Mouse (Mus musculus) E14TG2a.4 (cell line): ENCODE results near the gene Fsip1.

Source experiments
- H3K27me3 ChIP-seq: 2 replicates; pipeline ENCODE4 v1.6.1; 2014; ENCODE audit warnings: low read length, control low read depth; ENCODE audit not compliant: insufficient read depth
- H3K36me3 ChIP-seq: 2 replicates; pipeline ENCODE4 v1.6.1; 2014; ENCODE audit warnings: low read length, control low read depth; ENCODE audit not compliant: insufficient read depth
- H3K4me1 ChIP-seq: replicated peaks from 2 replicates; pipeline ENCODE4 v1.6.1; 2014; ENCODE audit warnings: low read depth, low read length, control low read depth
- H3K4me3 ChIP-seq: replicated peaks from 2 replicates; pipeline ENCODE4 v1.5.1; 2014; ENCODE audit warnings: mild to moderate bottlenecking, low read length
- H3K9me3 ChIP-seq: 2 replicates; pipeline ENCODE4 v1.6.1; 2014; ENCODE audit warnings: low read length, control low read depth
- CTCF ChIP-seq: conservative IDR thresholded peaks from 2 replicates; pipeline ENCODE4 v1.5.1; 2014; ENCODE audit warnings: low read length
- NANOG ChIP-seq: IDR thresholded peaks from 2 replicates; pipeline ENCODE4 v1.6.1; 2014; ENCODE audit warnings: borderline replicate concordance, low read length, mixed read lengths
- POU5F1 ChIP-seq: IDR thresholded peaks from 2 replicates; pipeline ENCODE4 v1.6.1; 2014; ENCODE audit warnings: low read length, borderline replicate concordance

The Fsip1 gene

DNA sequence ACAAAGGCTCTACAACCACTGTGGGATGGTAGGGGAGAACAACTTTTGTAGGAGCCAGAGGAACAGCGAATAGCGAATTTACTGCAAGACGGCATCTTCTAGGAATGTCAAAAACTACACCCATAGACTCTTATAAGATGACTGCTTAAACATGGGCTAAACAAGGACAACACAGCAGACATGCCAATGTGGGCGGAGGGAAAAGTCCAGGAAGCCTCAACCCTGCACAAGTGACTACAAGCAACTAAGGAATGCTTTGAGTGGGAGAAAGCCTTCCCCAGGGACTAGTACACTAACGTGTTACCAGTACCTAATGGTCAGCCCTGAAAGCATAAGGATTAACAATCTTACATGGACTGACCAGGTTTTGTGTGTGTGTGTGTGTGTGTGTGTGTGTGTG, 165.5 kb downstream of the Fsip1 start:
- TF ChIP-seq CTCF, result no peak
- TF ChIP-seq NANOG, result no peak
- no peak for TF ChIP-seq POU5F1
- Histone ChIP-seq H3K9me3 (no peaks in the 10 kb centered on the region), H3K27me3 (no peaks in the 10 kb centered on the region), H3K36me3 (no peaks in the 10 kb centered on the region), H3K4me3 (no peak overlapping the region), H3K4me1 (no peaks in the 10 kb centered on the region)

DNA sequence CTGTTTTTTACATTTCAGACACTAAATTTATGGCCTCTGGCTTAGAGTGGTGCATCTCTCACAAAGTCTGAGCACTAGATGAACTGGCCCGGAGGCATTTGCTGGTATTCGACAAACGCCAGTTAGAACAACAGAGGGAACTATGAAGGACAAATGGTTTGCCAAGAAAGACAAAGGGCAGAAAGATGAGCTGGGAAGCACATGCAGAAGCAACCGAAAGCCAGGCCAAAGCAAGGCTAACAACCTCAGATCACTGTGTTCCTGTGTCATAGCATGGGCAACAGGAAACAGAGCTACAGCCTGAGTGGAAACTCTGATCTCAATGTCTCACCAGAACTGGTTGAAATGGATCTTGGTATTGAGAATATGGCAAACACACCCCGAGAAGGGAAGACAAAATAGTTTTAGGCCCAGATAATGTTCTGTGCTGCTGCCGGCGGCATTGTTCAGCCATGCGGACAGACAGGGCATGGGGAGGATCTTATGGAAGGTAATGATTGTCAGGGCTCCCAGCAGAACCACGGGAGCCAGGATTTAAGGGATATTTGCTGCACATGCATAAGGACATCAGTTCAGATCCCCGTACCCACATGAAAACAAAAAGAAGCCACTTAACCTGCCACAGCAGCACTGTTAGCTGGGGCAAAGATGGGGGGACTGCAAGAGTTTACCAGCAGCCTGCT, 169.6 kb downstream of the Fsip1 start:
- no peaks in the 10 kb centered on the region for H3K9me3 ChIP-seq
- H3K4me1 ChIP-seq, result no peaks in the 10 kb centered on the region
- TF ChIP-seq POU5F1, result no peak
- TF ChIP-seq CTCF, result no peak
- TF ChIP-seq NANOG, result no peak
- H3K27me3 ChIP-seq, result no peaks in the 10 kb centered on the region
- no peak overlapping the region for H3K4me3 ChIP-seq
- H3K36me3 ChIP-seq, result no peaks in the 10 kb centered on the region

DNA sequence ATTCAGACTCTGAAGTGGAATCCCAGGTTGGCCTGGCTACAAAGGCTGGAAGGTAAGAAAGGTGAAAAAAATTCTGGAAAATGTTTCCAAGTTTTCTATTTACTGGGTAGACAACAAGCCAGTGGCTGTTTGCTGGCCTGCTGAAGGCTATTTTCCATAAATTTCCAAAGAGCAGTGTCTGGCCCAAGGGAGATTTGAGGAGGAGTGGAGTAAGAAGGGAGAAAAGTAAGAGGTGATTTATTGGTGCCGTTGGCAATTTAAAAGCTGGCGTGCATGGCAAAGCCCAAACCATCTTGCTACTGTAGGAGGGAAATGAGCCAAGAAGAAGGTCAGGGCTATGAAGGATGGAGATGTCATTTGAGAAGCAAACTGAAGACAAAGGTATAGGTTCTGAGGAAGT, 171.1 kb downstream of the Fsip1 start:
- Histone ChIP-seq H3K9me3 (no peaks in the 10 kb centered on the region), H3K36me3 (no peaks in the 10 kb centered on the region), H3K27me3 (no peaks in the 10 kb centered on the region), H3K4me3 (no peak overlapping the region), H3K4me1 (no peaks in the 10 kb centered on the region)
- TF ChIP-seq NANOG, result no peak
- TF ChIP-seq POU5F1, result no peak
- no peak for TF ChIP-seq CTCF

DNA sequence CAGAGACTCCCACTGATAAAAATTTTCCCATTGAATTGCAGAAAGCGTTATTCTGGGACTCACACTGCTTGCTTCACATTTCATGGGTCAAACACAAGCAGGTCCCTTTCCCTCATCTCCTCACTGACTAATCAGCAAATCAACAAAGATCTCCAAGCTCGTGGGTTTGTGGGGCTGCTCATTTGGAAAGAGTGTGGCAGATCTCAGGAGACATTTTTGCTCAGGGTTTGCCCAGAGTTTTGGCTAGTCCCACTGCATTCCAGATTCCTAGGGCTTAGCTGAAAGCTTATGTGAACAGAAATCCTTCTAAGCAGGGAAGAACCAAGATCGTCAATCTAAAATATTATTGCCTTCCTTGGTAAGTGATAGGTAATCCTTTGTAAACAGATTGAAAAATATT, 172.1 kb downstream of the Fsip1 start:
- no peaks in the 10 kb centered on the region for H3K27me3 ChIP-seq
- no peaks in the 10 kb centered on the region for H3K4me1 ChIP-seq
- H3K4me3 ChIP-seq, result no peak overlapping the region
- H3K9me3 ChIP-seq, result no peaks in the 10 kb centered on the region
- H3K36me3 ChIP-seq, result no peaks in the 10 kb centered on the region
- TF ChIP-seq CTCF (no peak), NANOG (no peak), POU5F1 (no peak)

DNA sequence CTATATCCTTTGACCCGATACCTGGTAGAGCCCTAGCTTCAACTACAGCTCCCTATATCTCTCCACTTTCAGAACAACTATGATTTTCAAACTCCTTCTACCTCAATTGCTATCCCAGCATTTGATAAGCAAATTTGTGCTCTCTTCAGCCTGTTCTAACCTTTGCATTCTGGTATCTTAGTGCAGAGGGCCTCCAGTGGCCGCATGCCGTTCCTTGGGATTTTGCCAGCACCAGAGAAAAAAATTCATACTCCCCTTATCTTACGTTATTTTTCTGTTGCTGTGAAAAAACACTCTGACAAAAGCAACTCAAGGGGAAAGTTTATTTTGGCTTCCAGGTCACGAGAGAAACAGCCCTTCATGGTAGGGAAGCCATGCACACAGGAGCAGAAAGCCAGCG, 173.1 kb downstream of the Fsip1 start:
- Histone ChIP-seq H3K27me3 (peaks cover 5% of the 10 kb centered on the region; the same call in 1 of the 2 replicates), H3K9me3 (no peaks in the 10 kb centered on the region), H3K36me3 (no peaks in the 10 kb centered on the region), H3K4me1 (no peaks in the 10 kb centered on the region), H3K4me3 (no peak overlapping the region)
- no peak for TF ChIP-seq POU5F1
- no peak for TF ChIP-seq CTCF
- no peak for TF ChIP-seq NANOG

DNA sequence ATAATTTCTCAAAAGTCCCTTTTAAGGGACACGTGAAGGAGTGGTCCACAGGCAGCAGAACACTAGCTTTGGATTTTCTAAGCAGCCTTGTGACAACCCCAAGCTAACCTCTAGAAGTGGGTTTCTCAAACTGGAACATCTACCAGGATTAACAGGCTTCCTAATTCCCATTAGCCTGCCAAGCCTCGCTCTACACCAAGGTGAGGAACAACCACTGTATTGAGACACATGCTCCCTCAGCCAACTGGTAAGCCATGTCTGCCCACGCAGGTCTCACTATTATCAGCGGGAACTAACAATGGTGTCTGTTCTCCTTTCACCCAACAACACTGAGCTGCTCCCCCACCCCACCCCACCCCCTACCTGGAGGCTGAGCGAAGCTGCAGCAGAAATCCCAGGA, 175.2 kb downstream of the Fsip1 start:
- no peak for TF ChIP-seq CTCF
- TF ChIP-seq NANOG, result no peak
- TF ChIP-seq POU5F1, result no peak
- Histone ChIP-seq H3K36me3 (no peaks in the 10 kb centered on the region), H3K27me3 (peaks cover 5% of the 10 kb centered on the region; the same call in 1 of the 2 replicates), H3K4me1 (0 out of 2 replicates have a peak, but pooled peaks cover 2% of the 10 kb centered on the region), H3K9me3 (no peaks in the 10 kb centered on the region), H3K4me3 (no peak overlapping the region)
